12 mouse cellular contexts compared by ENCODE assay signal in the genomic region with DNA sequence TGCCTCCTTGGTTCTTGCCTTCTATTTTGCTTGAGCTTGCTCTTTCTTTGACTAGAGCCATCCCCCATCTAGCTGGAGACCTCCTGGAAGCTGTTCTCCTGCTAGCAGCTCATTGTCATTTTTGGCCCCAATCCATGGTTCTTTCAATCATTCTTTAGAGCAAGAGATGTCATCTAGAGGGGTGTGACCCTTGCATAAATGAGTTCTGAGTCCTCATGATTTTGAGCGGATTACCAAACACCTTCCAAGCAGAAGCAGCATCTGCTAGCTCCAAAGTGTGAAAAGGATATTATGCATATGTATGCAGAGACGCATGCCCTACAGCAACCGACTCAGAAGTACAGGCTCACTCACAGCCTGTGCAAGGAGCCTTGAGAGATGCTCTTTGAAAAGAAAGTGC.
A peak's percentile ranks its signal among the peaks of the same experiment; 100 is the strongest.
DNase-seq lines count a peak whose midpoint lies in the region; ATAC-seq and TF ChIP-seq lines count a peak whose summit lies in the region.
"Had no signal": no experiment of that assay in that cellular context is flagged by ENCODE, and none has a peak within 500 bp of the region (broad histone marks: within the 10 kb centered on the region; RNA-seq: fewer than 3 reads in every experiment).

No protein-coding gene starts in this region.

- H3K4me1 ChIP-seq in lung, embryonic 15.5 days: peaks cover 3% of the 10 kb centered on the region; the same call in 1 of the 2 replicates
- no peaks in the 10 kb centered on the region for H3K4me1 ChIP-seq in lung, adult 2 months (ENCODE audit: control insufficient read depth, insufficient read depth, low read length)
- 0 out of 2 replicates have a peak, but pooled peaks cover 3% of the 10 kb centered on the region for H3K4me1 ChIP-seq in forebrain, embryonic 13.5 days
- no peaks in the 10 kb centered on the region for H3K4me1 ChIP-seq in midbrain, embryonic 11.5 days (ENCODE audit: control insufficient read depth, insufficient read depth, low read length)
- no peaks in the 10 kb centered on the region for H3K4me1 ChIP-seq in thymus, adult 2 months (replicated peaks; ENCODE audit: control insufficient read depth, insufficient read depth, low read length)
- H3K4me1 ChIP-seq: embryonic facial prominence, embryonic 13.5 days had no signal

- no peak overlapping the region for H3K27ac ChIP-seq in lung, embryonic 15.5 days
- peak overlapping the region; percentile 19; the same call in 1 of the 2 replicates for H3K27ac ChIP-seq in forebrain, embryonic 13.5 days
- no peak overlapping the region for H3K27ac ChIP-seq in midbrain, embryonic 11.5 days (ENCODE audit: low read depth, low read length)
- no peak overlapping the region for H3K27ac ChIP-seq in thymus, adult 2 months (ENCODE audit: control insufficient read depth, insufficient read depth, low read length)
- H3K27ac ChIP-seq: embryonic facial prominence, embryonic 13.5 days; stomach, postnatal 0 days had no signal

- H3K9me3 ChIP-seq in lung, embryonic 15.5 days: no peaks in the 10 kb centered on the region
- no peaks in the 10 kb centered on the region for H3K9me3 ChIP-seq in forebrain, embryonic 13.5 days (replicated peaks)
- H3K9me3 ChIP-seq in midbrain, embryonic 11.5 days (ENCODE audit: control insufficient read depth, low read length): no peaks in the 10 kb centered on the region
- H3K9me3 ChIP-seq: embryonic facial prominence, embryonic 13.5 days had no signal

- no peak overlapping the region for H3K4me3 ChIP-seq in lung, embryonic 15.5 days
- H3K4me3 ChIP-seq in lung, adult 2 months (replicated peaks; ENCODE audit: extremely low read depth, low read depth, low read length): no peak overlapping the region
- no peak overlapping the region for H3K4me3 ChIP-seq in forebrain, embryonic 13.5 days
- H3K4me3 ChIP-seq in midbrain, embryonic 11.5 days (ENCODE audit: low read depth, low read length): no peak overlapping the region
- no peak overlapping the region for H3K4me3 ChIP-seq in thymus, adult 2 months (ENCODE audit: control insufficient read depth, insufficient read depth, low read length)
- H3K4me3 ChIP-seq: embryonic facial prominence, embryonic 13.5 days had no signal

- H3K4me2 ChIP-seq in lung, embryonic 15.5 days: no peak overlapping the region
- no peak overlapping the region for H3K4me2 ChIP-seq in forebrain, embryonic 13.5 days
- H3K4me2 ChIP-seq in midbrain, embryonic 11.5 days: no peak overlapping the region
- H3K4me2 ChIP-seq: embryonic facial prominence, embryonic 13.5 days had no signal

- H3K9ac ChIP-seq in lung, embryonic 15.5 days: no peak overlapping the region
- H3K9ac ChIP-seq in forebrain, embryonic 13.5 days: no peak overlapping the region
- no peak overlapping the region for H3K9ac ChIP-seq in midbrain, embryonic 11.5 days (ENCODE audit: low read length)
- H3K9ac ChIP-seq: embryonic facial prominence, embryonic 13.5 days had no signal

- H3K36me3 ChIP-seq in lung, embryonic 15.5 days: no peaks in the 10 kb centered on the region
- H3K36me3 ChIP-seq in forebrain, embryonic 13.5 days (ENCODE audit: poor library complexity, severe bottlenecking): no peaks in the 10 kb centered on the region
- H3K36me3 ChIP-seq in midbrain, embryonic 11.5 days (ENCODE audit: control insufficient read depth, insufficient read depth, low read length): no peaks in the 10 kb centered on the region
- no peaks in the 10 kb centered on the region for H3K36me3 ChIP-seq in thymus, adult 2 months (ENCODE audit: control insufficient read depth, insufficient read depth, low read length)
- H3K36me3 ChIP-seq: embryonic facial prominence, embryonic 13.5 days had no signal

- 65% methylated on average over 3 of the region's 3 CpGs for WGBS in lung, embryonic 15.5 days
- 82% methylated on average over 3 of the region's 3 CpGs for WGBS in lung, adult 2 months
- WGBS in forebrain, embryonic 13.5 days: 64% methylated on average over 3 of the region's 3 CpGs
- WGBS in midbrain, embryonic 11.5 days: 84% methylated on average over 3 of the region's 3 CpGs
- 96% methylated on average over 3 of the region's 3 CpGs for WGBS in thymus, adult 2 months

- TF ChIP-seq POLR2A in lung, adult 2 months (IDR thresholded peaks at IDR 0.05; ENCODE audit: borderline replicate concordance, extremely low read depth, low read depth, low read length): no peak
- no peak for TF ChIP-seq POLR2A in thymus, adult 2 months (IDR thresholded peaks at IDR 0.05; ENCODE audit: control insufficient read depth, extremely low read depth, insufficient read depth, low read length, poor library complexity)

- TF ChIP-seq CTCF in lung, adult 2 months (IDR thresholded peaks at IDR 0.05; ENCODE audit: insufficient read depth, low read length): no peak
- TF ChIP-seq CTCF in thymus, adult 2 months (IDR thresholded peaks at IDR 0.05; ENCODE audit: borderline replicate concordance, control insufficient read depth, extremely low read depth, insufficient read depth, low read length, poor library complexity): no peak

- peak; percentile 52; the same call in 1 of the 2 replicates for ATAC-seq in lung, embryonic 15.5 days (ENCODE audit: borderline replicate concordance, extremely low read depth, low FRiP score, low TSS enrichment)
- ATAC-seq in forebrain, embryonic 13.5 days: peak; percentile 95
- no peak for ATAC-seq in midbrain, embryonic 11.5 days (ENCODE audit: low FRiP score)
- ATAC-seq: inflammation-experienced regulatory T-cells, adult 6 months had no signal

- no peak for DNase-seq in lung, adult 2 months
- peak; percentile 69 to 76 for DNase-seq in frontal cortex, adult 2 months (ENCODE audit: extremely low spot score in 1 of 2, low spot score in 1 of 2)
- DNase-seq in right cerebral cortex, postnatal 10 days (ENCODE audit: low spot score in 2 of 2): peak; percentile 33 to 74
- no peak for DNase-seq in midbrain, embryonic 11.5 days (ENCODE audit: low spot score, missing footprints)
- no peak for DNase-seq in thymus, adult 2 months
- DNase-seq: cerebellum, postnatal 14 days had no signal

- no peaks in the 10 kb centered on the region for H3K27me3 ChIP-seq in lung, embryonic 15.5 days
- H3K27me3 ChIP-seq in forebrain, embryonic 13.5 days: no peaks in the 10 kb centered on the region
- no peaks in the 10 kb centered on the region for H3K27me3 ChIP-seq in midbrain, embryonic 11.5 days (ENCODE audit: control insufficient read depth, insufficient read depth, low read length)
- H3K27me3 ChIP-seq in thymus, adult 2 months (ENCODE audit: control insufficient read depth, insufficient read depth, low read length): no peaks in the 10 kb centered on the region
- H3K27me3 ChIP-seq: CH12.LX; embryonic facial prominence, embryonic 13.5 days had no signal

Comparison
In these comparisons a context has a peak if more than half of its experiments do, and no peak if none do; other contexts are left out.
1. DNase-seq: peak in frontal cortex, adult 2 months (2 of 2) and right cerebral cortex, postnatal 10 days (2 of 2); none in lung, adult 2 months (single experiment), midbrain, embryonic 11.5 days (single experiment) and thymus, adult 2 months (single experiment).